Mouse (Mus musculus) gastrocnemius, postnatal 4 days (tissue): ENCODE results near the gene Gpd1. TPM values are rescaled to one million over a fixed set of nuclear protein-coding genes. Genes with fewer than 3 reads are reported as not detected.
"Not testable (repeated sequence)": the region's sequence is repeated elsewhere in the genome, so short reads cannot be mapped to it uniquely, and the experiment has no call there.

ENCODE experiments used
- DNase-seq, 2 experiments: peaks; one replicate each; pipeline ENCODE4 v3.0.0; 2021 to 2022; ENCODE audit warnings: low spot score in 2 of 2, mixed read lengths in 2 of 2
- total RNA-seq, 2 experiments: library from RNA; stranded (reverse); gene quantifications; 2 replicates each; pipeline ENCODE4 v1.2.3; 2021

Gene Gpd1
- total RNA-seq, 2 experiments from 2014 or later, result 201 to 212 TPM

DNA sequence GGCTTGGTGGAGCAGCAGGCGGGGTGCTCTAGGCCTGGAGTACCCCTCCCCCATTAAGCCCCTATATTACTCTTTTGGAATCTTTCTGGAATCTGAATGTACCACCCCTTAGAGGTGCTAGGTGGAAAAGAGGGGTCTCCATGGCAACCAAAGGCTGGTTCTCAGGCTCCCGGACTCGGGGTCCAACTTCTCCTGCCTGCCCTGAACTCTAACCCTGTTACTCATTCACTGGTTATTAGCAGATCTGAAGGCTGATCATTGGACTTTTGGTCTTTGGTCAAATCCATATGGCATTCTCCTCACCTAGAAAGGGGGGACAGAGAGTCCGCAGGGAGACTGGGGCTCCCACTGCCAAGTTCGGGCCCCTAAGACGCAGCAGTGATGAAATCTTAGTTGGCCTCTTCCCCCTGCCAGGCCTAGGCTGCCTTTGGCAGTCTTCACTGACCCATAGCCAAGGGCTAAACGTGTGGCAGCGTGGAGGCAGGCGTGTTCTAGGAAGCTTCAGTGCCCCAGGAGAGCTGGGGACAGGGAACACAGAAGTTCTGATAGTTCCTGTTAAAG lies 1.2 kb downstream of the Gpd1 start:
- no peak for DNase-seq

DNA sequence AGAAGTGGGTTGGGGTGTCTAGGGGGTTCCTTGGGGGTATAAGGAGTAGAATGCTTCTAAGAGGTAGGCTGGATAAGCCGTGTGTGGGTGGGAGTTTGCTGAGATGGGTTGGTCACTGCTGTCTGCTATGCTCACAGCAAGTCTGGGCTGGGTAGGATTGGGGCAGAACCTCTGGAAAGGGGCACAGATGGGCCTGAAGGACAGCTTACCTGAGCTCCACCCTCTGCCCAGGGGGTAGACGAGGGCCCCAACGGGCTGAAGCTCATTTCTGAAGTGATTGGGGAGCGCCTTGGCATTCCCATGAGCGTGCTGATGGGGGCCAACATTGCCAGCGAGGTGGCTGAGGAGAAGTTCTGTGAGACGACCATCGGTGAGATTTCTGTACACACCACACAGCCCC lies 2.5 kb downstream of the Gpd1 start:
- no peak for DNase-seq

- DNase-seq, result no peak
Measured at GRCm38 (mm10) chr15:99721921-99722743, 4.8 kb downstream of the Gpd1 start.

DNA sequence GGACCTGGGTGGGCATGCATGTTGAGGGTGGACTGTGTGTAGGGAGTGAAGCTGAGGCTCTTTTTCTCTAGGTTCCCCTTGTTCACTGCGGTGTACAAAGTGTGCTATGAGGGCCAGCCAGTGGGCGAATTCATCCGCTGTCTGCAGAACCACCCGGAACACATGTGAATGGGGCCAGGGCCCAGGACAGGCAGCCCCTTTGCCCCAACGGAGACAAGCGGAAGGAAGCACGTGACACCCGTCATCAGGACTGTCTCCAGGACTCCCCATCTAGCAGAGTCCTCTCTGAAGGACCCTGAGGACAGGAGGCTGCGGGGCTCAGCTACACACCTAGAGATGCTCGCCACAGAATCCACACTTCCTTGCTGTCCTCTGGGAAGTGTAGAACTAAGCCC lies 5.8 kb downstream of the Gpd1 start:
- DNase-seq, result no peak

DNA sequence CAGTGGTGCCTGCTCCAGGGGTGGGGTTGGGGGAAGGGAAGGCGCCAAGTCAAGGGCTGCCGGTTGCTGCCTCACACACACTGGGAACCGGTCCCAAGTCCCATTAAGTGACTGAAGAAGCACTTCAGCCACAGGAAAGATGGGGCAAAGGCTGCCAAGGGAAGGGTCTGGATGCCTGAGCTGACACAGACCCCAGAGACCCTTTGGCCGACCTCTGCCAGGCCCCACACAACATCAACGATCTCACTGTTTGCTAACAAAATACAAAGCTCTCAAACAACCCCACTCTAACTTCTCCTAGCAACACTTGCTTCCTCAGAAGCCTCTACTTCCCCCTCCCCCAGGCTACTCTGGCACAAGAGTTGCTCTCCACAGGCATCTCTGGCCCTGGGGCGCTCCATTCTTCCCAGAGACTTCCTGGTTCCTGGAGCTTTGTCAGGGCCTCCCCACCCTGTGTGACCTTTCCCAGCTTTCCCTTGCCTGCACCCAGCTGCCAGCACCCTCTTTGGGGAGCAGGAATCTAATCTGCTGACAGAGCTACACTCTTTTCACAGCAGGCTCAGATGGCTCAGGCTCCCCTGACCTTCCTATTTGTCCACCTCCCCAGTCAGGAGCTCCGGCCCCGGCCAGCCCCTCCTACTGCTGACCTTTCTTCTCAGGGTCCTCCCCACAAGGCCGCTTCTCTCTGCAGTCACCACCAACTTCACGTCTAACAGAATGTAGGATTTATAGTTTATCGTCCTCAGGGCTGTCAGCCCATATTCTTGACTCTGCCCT lies 6.4 kb downstream of the Gpd1 start:
- peak in 1 of 2 experiments; percentile 62 for DNase-seq

- peak in 1 of 2 experiments; percentile 69 for DNase-seq
Measured at GRCm38 (mm10) chr15:99724292-99725021, 7.1 kb downstream of the Gpd1 start.

DNA sequence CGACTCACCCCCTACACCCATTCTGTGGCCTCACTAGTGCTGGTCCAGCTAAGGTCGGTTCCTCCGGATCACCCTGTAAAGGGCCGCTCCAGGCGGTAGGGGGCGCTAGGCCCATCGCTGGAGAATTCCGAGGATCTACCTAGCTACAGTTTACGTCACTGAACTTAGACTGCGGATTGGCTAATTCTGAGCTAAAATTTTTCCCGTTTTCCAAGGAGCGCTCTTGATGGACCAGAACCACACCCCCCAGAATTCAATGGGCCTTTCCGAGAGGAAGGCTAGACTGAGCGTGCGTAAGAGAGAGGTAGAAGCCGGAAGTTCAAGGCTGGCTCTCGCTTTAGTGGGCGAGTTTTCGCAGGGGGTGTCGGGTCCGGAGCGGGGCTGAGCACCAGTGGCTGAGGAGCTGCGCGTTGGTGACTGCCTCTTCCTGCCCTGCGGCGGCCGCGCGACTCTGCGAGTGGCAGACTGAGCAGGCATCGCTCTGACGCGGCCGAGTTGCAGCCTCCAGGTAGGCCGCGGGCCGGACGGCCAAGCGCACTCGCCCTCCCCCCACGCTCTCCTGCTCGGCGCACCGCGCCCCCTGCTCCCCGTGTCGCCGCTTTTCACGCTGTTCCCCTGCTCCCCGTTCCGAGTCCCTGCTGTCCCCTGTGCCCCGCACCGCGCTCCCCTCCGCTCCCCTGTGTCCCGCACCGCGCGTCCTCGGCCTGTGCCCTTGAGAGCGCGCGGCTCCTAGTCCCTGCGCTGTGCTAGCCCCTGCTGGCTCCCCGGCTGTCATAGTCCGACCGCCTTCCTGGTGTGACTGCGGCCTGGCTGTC lies 8.2 kb downstream of the Gpd1 start, which contains the start of gene Cox14:
Gene Cox14, plus strand, starts transcription at position 278 of the 815 bp plus-strand sequence.
- DNase-seq, result peak; percentile 82 to 91

DNA sequence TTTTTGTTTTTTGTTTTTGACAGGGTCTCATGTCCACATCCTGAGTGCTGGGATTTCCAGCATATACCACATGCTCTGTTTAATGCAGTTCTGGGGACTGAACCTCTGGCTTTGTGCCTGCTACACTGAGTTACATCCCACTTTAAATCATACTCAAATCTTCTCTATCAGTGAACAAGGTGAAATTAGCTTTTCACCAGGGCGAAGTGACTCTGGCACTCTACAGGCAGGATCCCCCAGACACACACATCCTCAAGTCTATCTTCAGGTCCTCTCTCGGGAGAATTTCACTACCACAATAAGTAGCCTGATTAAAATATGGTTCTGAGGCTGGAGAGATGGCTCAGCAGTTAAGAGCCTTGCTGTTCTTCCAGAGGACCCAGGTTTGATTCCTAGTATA lies 9.2 kb downstream of the Gpd1 start:
- no peak for DNase-seq

- DNase-seq, result not testable (repeated sequence)
Measured at GRCm38 (mm10) chr15:99727039-99727438, 9.7 kb downstream of the Gpd1 start.

DNA sequence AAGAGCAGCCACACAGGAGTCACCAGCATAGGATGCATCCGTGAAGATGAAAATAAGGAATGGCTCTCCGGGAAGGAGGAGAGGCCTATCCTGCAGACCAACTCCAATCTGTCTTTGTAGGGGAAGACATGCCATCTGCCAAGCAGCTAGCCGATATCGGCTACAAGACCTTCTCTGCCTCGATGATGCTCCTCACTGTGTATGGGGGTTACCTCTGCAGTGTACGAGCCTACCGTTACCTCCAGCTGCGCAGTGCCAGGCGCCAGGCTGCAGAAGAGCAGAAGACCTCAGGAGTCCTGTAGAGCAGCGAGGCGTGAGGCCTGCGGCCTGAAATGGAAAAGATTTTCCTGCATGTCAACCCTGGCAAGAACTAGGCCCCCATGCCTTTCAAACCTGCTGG lies 10.2 kb downstream of the Gpd1 start:
- no peak for DNase-seq

GRCm38 (mm10) chr15:99728211-99728610 lies 10.9 kb downstream of the Gpd1 start:
- no peak for DNase-seq

DNA sequence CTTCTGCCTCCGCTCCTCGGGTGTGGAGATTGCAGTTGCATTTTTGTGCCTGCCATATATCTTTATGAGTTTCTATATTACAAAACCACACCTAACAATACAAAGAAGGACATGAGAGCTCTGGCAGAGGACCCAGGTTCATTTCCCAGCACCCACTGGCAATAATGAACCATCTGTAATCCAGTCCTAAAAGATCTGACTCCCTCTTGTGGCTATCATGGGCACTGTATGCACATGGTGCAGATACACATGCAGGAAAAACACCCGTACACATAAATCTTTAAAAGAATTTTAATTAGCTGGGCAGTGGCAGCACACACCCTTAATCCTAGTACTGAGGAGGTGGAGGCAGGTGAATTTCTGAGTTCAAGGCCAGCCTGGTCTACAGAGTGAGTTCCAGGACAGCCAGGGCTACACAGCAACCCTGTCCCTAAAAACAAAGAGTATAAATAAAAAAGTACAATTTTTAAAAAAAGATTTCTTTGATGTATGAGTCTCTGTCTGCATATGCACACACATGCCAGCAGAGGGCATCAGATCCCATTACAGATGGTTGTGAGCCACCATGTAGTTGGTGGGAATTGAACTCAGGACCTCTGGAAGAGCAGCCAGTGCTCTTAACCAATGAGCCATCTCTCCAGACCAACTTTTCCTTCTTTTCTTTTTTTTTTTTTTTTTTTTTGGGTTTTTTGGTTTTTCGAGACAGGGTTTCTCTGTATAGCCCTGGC lies 11.9 kb downstream of the Gpd1 start:
- no peak for DNase-seq

DNA sequence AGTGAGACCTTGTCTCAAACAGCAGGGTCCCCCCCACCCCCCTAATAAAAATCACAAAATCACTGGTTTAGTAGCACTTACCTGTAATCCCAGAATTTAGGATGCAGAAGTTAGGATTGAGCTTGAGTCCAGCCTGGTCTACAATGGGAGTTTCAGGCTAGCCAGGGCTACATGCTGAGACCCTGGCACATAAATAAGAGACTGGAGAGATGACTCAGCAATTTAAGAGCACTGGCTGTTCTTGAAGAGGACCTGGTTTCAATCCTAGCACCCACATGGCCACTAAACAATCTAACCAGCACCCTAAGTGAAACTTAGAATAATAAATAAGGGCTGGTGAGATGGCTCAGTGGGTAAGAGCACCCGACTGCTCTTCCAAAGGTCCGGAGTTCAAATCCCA lies 13.9 kb downstream of the Gpd1 start:
- no peak for DNase-seq

DNA sequence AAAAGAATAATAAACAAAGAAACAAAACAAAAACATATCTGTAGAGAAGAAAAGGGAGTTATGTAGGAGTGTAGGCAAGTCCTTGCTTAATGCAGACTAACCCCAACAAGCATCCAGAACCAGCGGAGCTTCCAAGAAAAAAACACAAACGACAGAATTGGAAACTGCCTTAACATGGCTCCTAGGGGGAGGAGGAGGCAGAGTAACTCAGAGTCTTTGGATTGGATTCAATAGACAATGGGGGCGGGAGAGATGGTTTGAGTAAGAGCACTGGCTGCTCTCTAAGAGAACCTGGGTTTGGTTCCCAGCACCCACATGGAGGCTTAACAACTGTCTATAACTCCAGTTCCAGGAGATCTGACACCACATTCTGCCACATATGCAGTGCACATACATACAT lies 14.4 kb downstream of the Gpd1 start:
- no peak for DNase-seq

DNA sequence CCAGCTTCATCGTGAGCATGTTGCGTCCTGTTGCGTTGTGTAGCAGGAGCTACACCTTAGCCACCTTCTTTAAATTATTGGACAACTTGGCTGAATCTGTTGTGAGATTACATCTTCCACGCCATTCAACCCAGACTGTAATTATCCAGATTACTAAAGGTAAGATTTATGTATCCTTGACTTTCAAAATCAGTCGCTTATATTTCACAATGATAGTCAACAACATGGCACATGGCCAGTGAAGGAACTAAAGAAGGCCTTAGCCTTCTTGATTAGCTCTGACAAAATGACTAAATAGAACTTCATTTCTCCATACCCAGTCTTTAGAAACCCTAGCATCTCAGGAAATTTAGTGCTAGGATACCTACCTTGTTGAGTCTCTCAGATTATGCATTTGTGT lies 15.9 kb downstream of the Gpd1 start:
- no peak for DNase-seq

GRCm38 (mm10) chr15:99735631-99736030 lies 18.3 kb downstream of the Gpd1 start:
- DNase-seq, result peak; percentile 100

DNA sequence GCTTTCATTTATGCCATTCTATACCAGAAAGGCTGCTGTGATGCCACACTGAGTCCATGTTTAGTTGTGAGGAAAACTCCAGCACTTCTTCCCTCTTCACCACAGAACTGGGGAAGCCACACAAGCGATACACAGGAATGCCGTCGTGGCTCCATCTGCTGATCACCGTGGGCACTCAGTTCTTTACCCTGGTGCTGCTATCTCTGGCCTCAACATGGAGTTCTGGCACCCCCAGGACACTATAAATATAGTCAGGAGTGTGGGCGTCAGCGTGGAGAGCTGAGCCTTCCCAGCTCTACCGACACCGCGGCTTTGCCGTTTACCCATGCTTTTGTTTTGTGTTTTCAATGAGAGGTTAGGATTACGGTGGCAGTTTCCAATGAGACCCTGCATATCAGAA lies 19.4 kb downstream of the Gpd1 start:
- DNase-seq, result no peak

GRCm38 (mm10) chr15:99740229-99740628 lies 22.9 kb downstream of the Gpd1 start:
- DNase-seq, result no peak

GRCm38 (mm10) chr15:99754204-99754603 lies 36.9 kb downstream of the Gpd1 start:
- DNase-seq, result no peak

DNA sequence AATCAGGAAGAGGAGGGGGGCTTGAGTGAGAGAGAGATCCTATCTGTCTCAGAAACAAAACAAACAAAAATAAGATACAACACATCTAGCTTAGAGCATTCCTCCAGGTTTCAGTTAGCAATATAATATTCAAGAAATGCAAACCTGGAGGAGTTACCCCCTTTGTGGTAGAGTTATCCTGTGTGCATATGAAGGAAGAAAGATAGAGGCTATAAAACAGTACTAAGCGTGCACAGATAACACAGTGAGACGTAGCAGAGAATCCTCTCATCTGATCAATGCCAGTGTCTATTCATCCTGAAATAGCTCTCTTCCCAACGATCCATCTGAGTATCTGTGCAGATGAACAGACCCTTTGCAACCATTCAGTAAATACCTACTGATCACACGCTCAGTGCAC lies 50.2 kb downstream of the Gpd1 start:
- DNase-seq, result no peak
